Mouse (Mus musculus): ENCODE measurements around the gene Gca. TPM values are rescaled to one million over a fixed set of nuclear protein-coding genes. Genes with fewer than 3 reads are reported as not detected.
"Not testable (repeated sequence)": the region's sequence is repeated elsewhere in the genome, so short reads cannot be mapped to it uniquely, and the experiment has no call there.

Gene Gca
- polyA plus RNA-seq, 2 experiments from 2014 or later, result 1.4 to 1.7 TPM

GRCm38 (mm10) chr2:62670301-62670700 lies 6.2 kb downstream of the Gca start:
- ATAC-seq, result no peak

DNA sequence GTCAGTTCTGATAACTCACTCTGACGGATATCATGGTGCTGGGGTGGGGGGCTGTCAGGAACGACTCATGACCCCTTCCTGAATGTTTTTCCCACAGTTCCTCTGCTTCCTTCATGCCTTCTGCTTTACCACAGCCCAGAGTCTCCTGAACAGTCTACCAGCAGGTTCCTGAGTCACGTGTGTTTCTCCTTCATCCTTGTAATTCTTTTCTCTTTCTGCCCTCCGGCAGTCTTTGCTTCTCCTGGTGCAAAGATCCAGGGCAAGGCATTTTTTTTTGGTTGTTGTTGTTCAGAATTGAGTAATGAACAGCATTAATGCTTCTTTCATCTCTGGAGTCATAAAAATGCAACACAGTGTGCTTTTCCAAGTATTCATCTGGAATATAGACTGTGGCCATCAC lies 6.7 kb downstream of the Gca start:
- no peak for ATAC-seq

- no peak for ATAC-seq
These were observed 8.7 kb downstream of the Gca start for GRCm38 (mm10) chr2:62672788-62673187.

GRCm38 (mm10) chr2:62681667-62682066 lies 17.6 kb downstream of the Gca start:
- no peak for ATAC-seq

GRCm38 (mm10) chr2:62684989-62685595 lies 21.0 kb downstream of the Gca start:
- no peak for ATAC-seq

DNA sequence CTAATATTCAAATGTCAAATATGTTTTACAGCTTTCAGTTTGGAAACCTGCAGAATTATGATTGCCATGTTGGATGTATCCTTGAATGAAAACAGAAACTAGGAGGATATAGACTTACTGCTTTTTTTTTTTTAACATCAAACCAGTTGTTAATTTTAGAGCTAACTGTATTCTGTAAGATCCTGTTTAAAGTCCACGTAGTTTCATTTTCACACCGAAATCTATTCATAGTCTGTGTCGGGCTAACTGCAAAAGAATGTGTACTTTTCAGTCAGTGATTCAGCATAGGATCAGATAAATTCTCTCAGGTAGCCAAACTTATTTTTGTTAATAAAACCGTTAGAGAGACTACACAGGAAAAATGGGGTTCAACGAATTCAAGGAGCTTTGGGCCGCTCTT lies 21.8 kb downstream of the Gca start:
- ATAC-seq, result no peak

GRCm38 (mm10) chr2:62706313-62706712 lies 42.2 kb downstream of the Gca start:
- ATAC-seq, result no peak

DNA sequence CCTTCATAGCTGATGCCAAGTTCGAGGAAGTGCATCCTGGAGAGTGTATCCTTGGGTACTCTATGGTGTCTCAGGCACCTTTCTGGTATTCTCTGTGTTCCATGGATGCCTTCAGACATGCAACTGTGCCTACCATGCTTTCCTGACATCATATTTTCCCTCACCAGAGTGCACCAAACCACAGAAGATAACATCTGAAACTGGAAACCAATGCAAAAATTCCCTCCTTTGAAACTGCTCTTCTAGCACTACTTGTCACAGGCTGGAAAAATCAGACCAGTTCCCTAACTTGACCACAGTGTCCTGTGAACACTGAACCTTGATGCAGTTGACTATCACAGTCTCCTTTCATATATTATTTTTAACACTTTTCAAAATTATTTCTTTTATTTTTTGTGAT lies 45.5 kb downstream of the Gca start:
- ATAC-seq, result no peak

GRCm38 (mm10) chr2:62714362-62714761 lies 50.3 kb downstream of the Gca start:
- not testable (repeated sequence) for ATAC-seq

GRCm38 (mm10) chr2:62715260-62715659 lies 51.2 kb downstream of the Gca start:
- ATAC-seq, result no peak

DNA sequence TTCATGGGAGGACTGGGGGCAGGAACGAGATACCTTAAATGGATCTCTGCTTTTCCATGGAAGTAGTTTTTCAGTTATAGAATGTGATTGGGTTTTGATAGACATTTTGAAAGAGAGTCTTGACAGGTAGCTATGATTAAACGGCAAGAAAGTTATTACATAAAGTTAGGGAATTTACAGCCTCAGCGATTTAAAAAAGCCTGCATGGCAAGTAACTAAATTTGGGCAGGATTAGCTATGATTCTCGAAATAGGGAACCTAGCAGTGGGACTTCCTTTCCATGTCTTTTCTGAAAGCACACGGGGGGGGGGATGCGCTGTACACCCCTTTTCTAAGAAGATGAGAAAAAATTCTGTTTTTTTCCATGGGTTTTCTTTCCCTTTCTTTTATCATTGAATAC lies 53.2 kb downstream of the Gca start:
- ATAC-seq, result no peak

- no peak for ATAC-seq
These were observed 54.3 kb downstream of the Gca start for GRCm38 (mm10) chr2:62718411-62718810.

- ATAC-seq, result no peak
These were observed 61.9 kb downstream of the Gca start for GRCm38 (mm10) chr2:62725946-62726345.

DNA sequence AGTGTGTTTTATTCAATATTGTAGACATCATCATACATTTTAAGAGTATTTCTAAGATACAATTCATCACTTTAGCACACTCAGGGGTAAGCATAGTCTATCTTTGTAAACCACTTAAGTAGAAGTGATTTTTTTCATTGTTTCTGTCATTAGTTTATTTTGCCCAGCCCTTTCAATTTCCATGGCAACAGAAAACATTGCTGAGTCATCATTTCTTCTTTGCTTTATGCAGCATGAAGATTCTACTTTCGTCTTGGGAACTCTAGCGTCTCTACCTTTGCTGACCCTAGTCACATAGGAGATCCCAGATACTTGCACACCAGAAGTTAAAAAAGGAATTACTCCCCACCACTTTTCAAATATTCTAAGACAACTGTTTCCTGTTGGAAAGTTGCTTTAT lies 63.6 kb downstream of the Gca start:
- ATAC-seq, result no peak

- ATAC-seq, result no peak
These were observed 66.6 kb downstream of the Gca start for GRCm38 (mm10) chr2:62730671-62731070.

DNA sequence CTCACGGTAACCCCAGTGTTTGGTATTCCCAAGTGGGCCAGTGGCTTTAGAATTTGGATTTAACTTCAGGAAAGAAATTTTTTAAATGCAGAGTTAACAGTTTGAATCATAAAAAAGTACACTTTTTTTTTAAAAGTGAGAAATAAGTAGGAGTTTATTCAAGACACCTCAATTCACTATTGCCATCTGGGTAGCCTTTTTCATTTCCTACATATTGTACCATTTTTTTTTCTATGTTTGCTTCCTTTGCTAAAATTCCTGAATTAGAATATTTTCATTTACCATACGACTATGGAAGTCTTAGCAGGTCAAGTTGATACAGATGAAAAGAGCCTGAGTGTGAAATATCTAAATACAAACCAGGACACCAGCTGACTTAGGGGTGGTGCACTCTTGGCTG lies 79.0 kb downstream of the Gca start:
- ATAC-seq, result no peak

Other genes with a start within 250 kb of the Gca start
- gene Gcg, start 180.6 kb upstream of the Gca start, polyA plus RNA-seq (2017; shearing (Covaris generic)), result not detected
- gene Fap, start 90.2 kb upstream of the Gca start, polyA plus RNA-seq (2017; shearing (Covaris generic)), result under 1 TPM in 1 of 2 experiments, not detected in 1; 0.27 TPM
- gene Ifih1, start 18.0 kb upstream of the Gca start, polyA plus RNA-seq (2017; shearing (Covaris generic)), result 10 to 100 TPM; 30.2 to 35.3 TPM